Mouse (Mus musculus) naive thymus-derived CD4-positive, alpha-beta T cell, adult 2 months (primary cell): ENCODE measurements around the gene Ndp.

Source experiments
- DNase-seq: peaks from one replicate; pipeline ENCODE4 v3.0.0-alpha.2; 2011; ENCODE audit warnings: low read depth

The Ndp gene

GRCm38 (mm10) chrX:16911241-16911873, at the start of gene Ndp:
Gene Ndp (minus strand): TSS chrX:16911774.
- DNase-seq = no peak

DNA sequence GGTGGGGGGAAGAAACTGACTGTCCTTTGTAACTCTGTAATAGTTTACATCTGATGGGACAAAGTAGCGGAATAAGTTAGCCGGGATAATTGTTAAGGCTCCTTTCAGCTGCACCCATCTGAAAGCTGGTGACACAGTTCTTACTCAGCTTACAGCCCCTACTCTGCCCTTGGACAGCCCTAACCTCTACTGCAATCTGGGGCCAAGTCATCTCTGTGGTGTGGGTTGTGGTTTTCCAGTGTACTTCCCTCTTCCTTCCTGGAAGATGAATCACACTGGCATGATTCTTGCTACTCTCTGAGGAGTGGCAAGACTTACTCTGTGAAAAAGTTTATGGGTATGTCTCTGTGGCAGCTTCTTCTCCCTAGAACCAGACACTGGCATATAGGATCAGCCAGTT, 43.2 kb upstream of the Ndp start:
- no peak for DNase-seq

- DNase-seq = no peak
These were observed 6.4 kb upstream of the Ndp start for GRCm38 (mm10) chrX:16918006-16918405.

- no peak for DNase-seq
These were observed 1.5 kb upstream of the Ndp start for GRCm38 (mm10) chrX:16913118-16913517.

DNA sequence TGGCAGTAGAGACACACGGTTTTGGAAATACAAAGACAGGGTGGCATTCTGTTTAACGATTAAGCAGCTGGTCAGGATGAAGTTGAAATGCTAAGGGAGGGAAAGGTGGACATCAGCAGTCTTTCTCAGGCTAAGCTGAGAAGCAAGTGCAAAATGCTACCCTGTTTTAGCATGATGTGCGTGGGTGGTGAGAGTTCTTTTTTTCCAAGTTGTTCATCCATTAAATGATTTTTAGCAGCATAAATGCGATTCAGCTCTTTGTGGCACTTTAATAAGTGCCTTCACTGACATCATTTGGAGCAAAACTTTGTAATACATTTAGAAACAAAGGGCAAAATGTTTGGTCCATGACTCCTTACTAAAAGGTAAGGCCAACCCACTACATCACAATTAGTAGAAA, 337 bp upstream of the Ndp start:
- DNase-seq = no peak

DNA sequence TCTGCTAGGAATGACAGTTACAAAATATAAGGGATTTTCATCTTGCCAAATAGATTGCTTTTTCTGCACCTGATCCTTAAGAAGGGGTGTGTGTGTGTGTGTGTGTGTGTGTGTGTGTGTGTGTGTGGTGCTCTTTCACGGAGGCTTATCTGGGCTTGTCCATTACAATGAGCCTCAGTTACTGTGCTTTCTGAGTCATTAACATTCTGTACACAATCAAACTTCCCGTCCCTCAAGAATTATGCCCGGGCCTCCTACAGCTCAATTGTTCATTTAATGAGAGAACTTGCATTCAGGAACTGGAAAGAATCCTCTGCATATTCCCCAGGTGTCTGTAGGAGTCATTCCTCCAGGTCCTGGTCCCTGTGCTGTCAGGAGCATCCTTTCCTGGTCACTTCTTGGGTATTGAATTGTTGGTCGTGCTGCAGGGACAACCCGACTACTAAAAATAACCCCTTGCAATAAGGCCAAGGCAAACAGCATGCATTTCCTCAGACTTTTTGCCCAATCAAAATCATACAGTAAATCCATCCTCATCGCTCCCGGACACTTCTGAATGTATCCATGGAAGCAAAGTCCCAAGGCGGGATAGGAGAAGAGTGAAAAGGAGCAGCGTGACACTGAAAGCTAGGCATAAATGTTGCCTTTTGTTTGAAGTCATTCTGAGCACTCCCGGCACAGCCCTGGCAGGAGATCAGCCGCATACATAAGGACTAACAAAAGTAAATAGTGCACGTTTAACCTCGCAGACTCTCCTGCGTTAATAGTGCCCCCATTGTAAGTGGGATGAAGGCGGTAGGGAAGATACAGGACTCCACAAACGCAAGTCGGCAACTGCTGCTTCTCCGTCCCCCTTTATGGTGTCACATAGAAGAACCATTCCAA, 1.1 kb downstream of the Ndp start:
- no peak for DNase-seq

- DNase-seq = no peak
These were observed 2.9 kb downstream of the Ndp start for GRCm38 (mm10) chrX:16908652-16909051.

DNA sequence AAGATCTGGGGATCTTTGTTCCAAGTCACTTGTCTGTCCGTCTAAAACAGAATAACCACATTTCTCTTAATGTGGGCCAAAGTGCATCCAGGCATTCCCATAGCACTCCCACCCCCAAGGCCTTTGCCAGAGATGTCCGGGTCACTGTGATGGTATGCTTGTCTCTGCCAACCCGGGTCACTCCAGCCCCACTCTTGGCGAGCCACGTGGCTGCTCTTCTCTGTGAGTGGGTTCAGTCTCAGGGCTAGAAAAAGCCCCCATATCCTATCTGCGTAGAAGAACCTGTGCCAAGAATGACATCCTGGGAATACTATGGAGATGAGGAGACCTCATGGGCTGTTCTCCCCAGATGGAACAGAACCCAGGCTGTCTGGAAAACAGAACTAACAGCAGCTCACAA, 4.0 kb downstream of the Ndp start:
- DNase-seq = no peak

- DNase-seq = no peak
These were observed 17.0 kb downstream of the Ndp start for GRCm38 (mm10) chrX:16894377-16895175.

- no peak for DNase-seq
These were observed 43.8 kb downstream of the Ndp start for GRCm38 (mm10) chrX:16867640-16868314.

- DNase-seq = no peak
These were observed 51.3 kb downstream of the Ndp start for GRCm38 (mm10) chrX:16860244-16860643.

DNA sequence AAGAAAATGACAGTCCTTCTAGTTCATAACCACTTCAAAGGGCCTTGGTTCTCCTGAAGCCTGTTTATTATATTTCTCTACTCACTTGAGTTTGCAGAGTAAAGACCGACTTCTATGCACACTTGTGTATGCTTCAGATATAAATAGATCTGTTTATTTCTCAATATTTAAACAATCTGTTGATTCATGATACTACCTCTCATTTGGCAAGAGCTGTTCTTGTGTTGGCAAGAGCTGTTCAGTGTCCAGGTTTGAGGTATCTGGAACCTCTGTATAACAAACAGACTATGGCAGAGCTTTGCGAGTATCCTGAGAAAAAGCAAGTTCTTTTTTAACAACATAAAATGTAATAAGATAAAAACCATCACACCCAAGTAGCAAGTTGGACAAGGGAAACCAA, 65.5 kb downstream of the Ndp start:
- DNase-seq = no peak

DNA sequence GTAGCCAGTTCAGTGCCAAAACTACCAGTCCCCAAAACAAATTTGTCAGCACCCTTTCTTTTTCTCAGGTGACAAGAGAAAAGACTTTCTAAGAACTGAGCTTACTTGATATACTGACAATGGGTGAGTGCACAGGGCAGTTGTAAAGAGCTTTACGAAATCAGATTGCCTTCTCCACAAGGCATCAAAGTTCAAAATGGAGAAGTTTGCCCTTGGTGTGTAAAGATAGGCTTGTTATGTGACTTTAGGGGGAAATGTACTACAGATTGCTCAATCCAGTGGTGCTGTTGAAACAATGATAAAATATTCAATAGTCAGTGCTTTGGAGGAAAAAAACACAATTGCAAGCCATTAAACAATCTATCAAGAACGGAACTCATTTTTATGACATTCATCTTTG, 70.1 kb downstream of the Ndp start:
- DNase-seq = no peak

GRCm38 (mm10) chrX:16837293-16837692, 74.3 kb downstream of the Ndp start:
- no peak for DNase-seq

DNA sequence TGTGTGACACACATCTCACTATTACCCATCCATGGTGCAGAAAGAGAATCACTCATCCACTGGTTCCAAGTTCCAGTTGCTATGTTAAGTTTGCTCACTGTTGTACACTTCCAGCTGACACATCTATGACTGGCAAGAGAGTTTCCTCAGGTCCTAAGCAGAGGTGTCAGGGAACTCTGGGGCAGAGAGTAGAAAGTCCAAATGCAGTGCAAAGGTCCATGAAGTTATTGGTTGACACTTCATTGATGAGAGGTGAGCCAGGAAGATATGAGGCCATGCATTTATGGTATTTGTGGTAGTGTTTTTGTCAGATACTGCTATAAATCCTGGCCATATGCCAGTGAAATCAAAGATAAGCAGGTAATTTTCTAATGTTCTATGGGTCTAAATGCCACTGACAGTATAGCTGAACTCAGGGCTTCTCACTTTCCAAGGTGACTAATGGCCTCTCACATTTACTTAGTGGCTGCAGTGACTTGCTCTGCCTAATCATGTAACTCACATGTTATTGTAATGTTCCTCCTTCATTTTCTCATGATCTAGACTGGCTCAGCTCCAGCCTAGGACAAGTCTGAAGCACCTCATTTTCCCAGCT, 75.0 kb downstream of the Ndp start:
- no peak for DNase-seq
